Mouse (Mus musculus) olfactory bulb, adult 2 months (tissue): ENCODE measurements around the gene Rsrc1.

ENCODE experiments used
- CTCF ChIP-seq: fragments of 200-500 bp; IDR thresholded peaks from 2 replicates; pipeline ENCODE4 v1.5.1; 2012; ENCODE audit warnings: low read depth, mild to moderate bottlenecking, low read length, moderate library complexity; ENCODE audit not compliant: insufficient read depth
- POLR2A ChIP-seq: fragments of 200-500 bp; IDR thresholded peaks from 2 replicates; pipeline ENCODE4 v1.6.1; 2012; ENCODE audit warnings: mild to moderate bottlenecking, low read depth, low read length, moderate library complexity; ENCODE audit not compliant: insufficient read depth

GRCm38 (mm10) chr3:67352763-67353149 lies 371.6 kb downstream of the Rsrc1 start:
- no peak for TF ChIP-seq POLR2A
- TF ChIP-seq CTCF: no peak
